Mouse (Mus musculus) thymus, adult 2 months (tissue): ENCODE results near the gene Zbtb20. TPM values are rescaled to one million over a fixed set of nuclear protein-coding genes. Genes with fewer than 3 reads are reported as not detected.

Experiments used
- DNase-seq: peaks from one replicate; pipeline ENCODE4 v3.0.0; 2021
- H3K27ac ChIP-seq: fragments of 200-500 bp; 2 replicates; pipeline ENCODE4 v1.5.1; 2012; ENCODE audit warnings: low read length, control low read depth; ENCODE audit not compliant: control insufficient read depth, insufficient read depth
- H3K27me3 ChIP-seq: fragments of 200-500 bp; 2 replicates; pipeline ENCODE4 v1.6.1; 2012; ENCODE audit warnings: mild to moderate bottlenecking, low read length, moderate library complexity, mixed read lengths; ENCODE audit not compliant: control insufficient read depth, insufficient read depth
- H3K36me3 ChIP-seq: fragments of 200-500 bp; 2 replicates; pipeline ENCODE4 v1.6.1; 2012; ENCODE audit warnings: mild to moderate bottlenecking, low read length, moderate library complexity; ENCODE audit not compliant: control insufficient read depth, insufficient read depth
- H3K4me1 ChIP-seq: fragments of 200-500 bp; replicated peaks from 2 replicates; pipeline ENCODE4 v1.6.1; 2012; ENCODE audit warnings: low read length; ENCODE audit not compliant: control insufficient read depth, insufficient read depth
- H3K4me3 ChIP-seq: fragments of 200-500 bp; 2 replicates; pipeline ENCODE4 v1.5.1; 2012; ENCODE audit warnings: mild to moderate bottlenecking, low read length, control low read depth, moderate library complexity; ENCODE audit not compliant: control insufficient read depth, insufficient read depth
- CTCF ChIP-seq: fragments of 200-500 bp; IDR thresholded peaks from 2 replicates; pipeline ENCODE4 v1.5.1; 2012; ENCODE audit warnings: mild to moderate bottlenecking, control low read depth, low read length, moderate library complexity, borderline replicate concordance; ENCODE audit not compliant: control insufficient read depth, poor library complexity, insufficient read depth; ENCODE audit errors: extremely low read depth
- POLR2A ChIP-seq: fragments of 200-500 bp; IDR thresholded peaks from 2 replicates; pipeline ENCODE4 v1.6.1; 2012; ENCODE audit warnings: mild to moderate bottlenecking, low read length, control low read depth, moderate library complexity; ENCODE audit not compliant: control insufficient read depth, poor library complexity, insufficient read depth; ENCODE audit errors: extremely low read depth
- WGBS: fragments of 180-500 bp; shearing (Covaris S2); methylation state at CpG from one replicate; pipeline ENCODE4 v1.1.7; 2018; 5-methylcytosine and 5-hydroxymethylcytosine counted together
- polyA plus RNA-seq: library from polyadenylated mRNA; depleted of rRNA; stranded (reverse); fragments of >200 nt; gene quantifications from 2 replicates; pipeline ENCODE4 v1.2.3, GENCODE M21; 2012

The Zbtb20 gene
- polyA plus RNA-seq, 1 experiment = 19.1 TPM

- TF ChIP-seq POLR2A (no peak), CTCF (no peak)
- Histone ChIP-seq H3K4me1 (no peaks in the 10 kb centered on the region), H3K27me3 (no peaks in the 10 kb centered on the region), H3K4me3 (no peak overlapping the region), H3K36me3 (no peaks in the 10 kb centered on the region), H3K27ac (no peak overlapping the region)
- no peak for DNase-seq
Measured at GRCm38 (mm10) chr16:43608066-43608465, 732.4 kb downstream of the Zbtb20 start.

GRCm38 (mm10) chr16:43610375-43610774, 734.7 kb downstream of the Zbtb20 start:
- TF ChIP-seq POLR2A (no peak), CTCF (no peak)
- H3K27ac ChIP-seq = no peak overlapping the region
- WGBS = 97% methylated on average over 10 of the region's 10 CpGs

GRCm38 (mm10) chr16:43616348-43616747, 740.7 kb downstream of the Zbtb20 start:
- no peak for DNase-seq
- Histone ChIP-seq H3K4me1 (no peaks in the 10 kb centered on the region), H3K27ac (no peak overlapping the region), H3K4me3 (no peak overlapping the region), H3K27me3 (no peaks in the 10 kb centered on the region), H3K36me3 (no peaks in the 10 kb centered on the region)
- WGBS = 96% methylated on average over 4 of the region's 4 CpGs
- no peak for TF ChIP-seq POLR2A

More at GRCm38 (mm10) chr16:43610375-43610774, 734.7 kb downstream of the Zbtb20 start:
- no peaks in the 10 kb centered on the region for H3K36me3 ChIP-seq
- DNase-seq = no peak
- H3K27me3 ChIP-seq = no peaks in the 10 kb centered on the region
- no peaks in the 10 kb centered on the region for H3K4me1 ChIP-seq
- no peak overlapping the region for H3K4me3 ChIP-seq

GRCm38 (mm10) chr16:43617346-43617745, 741.7 kb downstream of the Zbtb20 start:
- no peaks in the 10 kb centered on the region for H3K36me3 ChIP-seq
- H3K4me1 ChIP-seq = no peaks in the 10 kb centered on the region

GRCm38 (mm10) chr16:43618286-43618685, 742.6 kb downstream of the Zbtb20 start:
- TF ChIP-seq CTCF (no peak), POLR2A (no peak)
- no peak overlapping the region for H3K27ac ChIP-seq

More at GRCm38 (mm10) chr16:43617346-43617745, 741.7 kb downstream of the Zbtb20 start:
- Histone ChIP-seq H3K27ac (no peak overlapping the region), H3K4me3 (no peak overlapping the region), H3K27me3 (no peaks in the 10 kb centered on the region)
- no peak for TF ChIP-seq POLR2A
- no peak for TF ChIP-seq CTCF
- DNase-seq = no peak
- WGBS = 96% methylated on average over 6 of the region's 6 CpGs

GRCm38 (mm10) chr16:43619277-43619676, 743.6 kb downstream of the Zbtb20 start:
- Histone ChIP-seq H3K4me3 (no peak overlapping the region), H3K27ac (no peak overlapping the region), H3K4me1 (no peaks in the 10 kb centered on the region), H3K27me3 (no peaks in the 10 kb centered on the region), H3K36me3 (no peaks in the 10 kb centered on the region)
- DNase-seq = no peak
- TF ChIP-seq CTCF (no peak), POLR2A (no peak)
- WGBS = 93% methylated on average over 6 of the region's 6 CpGs

More at GRCm38 (mm10) chr16:43618286-43618685, 742.6 kb downstream of the Zbtb20 start:
- WGBS = 96% methylated on average over 23 of the region's 23 CpGs
- Histone ChIP-seq H3K4me1 (no peaks in the 10 kb centered on the region), H3K27me3 (no peaks in the 10 kb centered on the region), H3K36me3 (no peaks in the 10 kb centered on the region), H3K4me3 (no peak overlapping the region)
- no peak for DNase-seq

- Histone ChIP-seq H3K27ac (no peak overlapping the region), H3K4me3 (no peak overlapping the region), H3K27me3 (no peaks in the 10 kb centered on the region), H3K4me1 (no peaks in the 10 kb centered on the region), H3K36me3 (no peaks in the 10 kb centered on the region)
- TF ChIP-seq CTCF = no peak
- TF ChIP-seq POLR2A = no peak
- WGBS = 40% methylated on average over 2 of the region's 2 CpGs
- DNase-seq = no peak
Measured at GRCm38 (mm10) chr16:43620359-43620758, 744.7 kb downstream of the Zbtb20 start.
